Mouse (Mus musculus): ENCODE results near the gene Plagl1. TPM values are rescaled to one million over a fixed set of nuclear protein-coding genes. Genes with fewer than 3 reads are reported as not detected.

Gene Plagl1
- polyA plus RNA-seq, 1 experiment from 2014 or later = 44.1 TPM

- ATAC-seq (ENCODE audit: low FRiP score) (no peak), DNase-seq (ENCODE audit: low spot score) (no peak)
- Histone ChIP-seq H3K9ac (no peak overlapping the region), H3K36me3 (replicated peaks; ENCODE audit: control insufficient read depth, insufficient read depth) (peaks cover 1% of the 10 kb centered on the region; the same call in 1 of the 2 replicates), H3K4me1 (replicated peaks; ENCODE audit: control insufficient read depth, insufficient read depth, low read length) (peaks cover 12% of the 10 kb centered on the region), H3K27me3 (ENCODE audit: control insufficient read depth, insufficient read depth, low read length) (no peaks in the 10 kb centered on the region), H3K9me3 (ENCODE audit: control insufficient read depth, low read length) (no peaks in the 10 kb centered on the region), H3K27ac (no peak overlapping the region), H3K4me2 (replicated peaks) (no peak overlapping the region), H3K4me3 (replicated peaks; ENCODE audit: low read length) (no peak overlapping the region)
- 70% methylated on average over 2 of the region's 2 CpGs for WGBS
These were observed 111.2 kb downstream of the Plagl1 start for GRCm38 (mm10) chr10:13171461-13171860.

- WGBS = 61% methylated on average over 10 of the region's 10 CpGs
- Histone ChIP-seq H3K27me3 (ENCODE audit: control insufficient read depth, insufficient read depth, low read length) (no peaks in the 10 kb centered on the region), H3K9ac (no peak overlapping the region), H3K36me3 (replicated peaks; ENCODE audit: control insufficient read depth, insufficient read depth) (peaks cover 15% of the 10 kb centered on the region), H3K4me1 (replicated peaks; ENCODE audit: control insufficient read depth, insufficient read depth, low read length) (peaks cover 12% of the 10 kb centered on the region), H3K4me3 (replicated peaks; ENCODE audit: low read length) (no peak overlapping the region), H3K4me2 (replicated peaks) (no peak overlapping the region), H3K9me3 (ENCODE audit: control insufficient read depth, low read length) (no peaks in the 10 kb centered on the region), H3K27ac (no peak overlapping the region)
- ATAC-seq (ENCODE audit: low FRiP score) (no peak), DNase-seq (ENCODE audit: low spot score) (peak; percentile 30)
These were observed 112.5 kb downstream of the Plagl1 start for GRCm38 (mm10) chr10:13172798-13173221.

- no peak for ATAC-seq (ENCODE audit: low FRiP score)
- no peak overlapping the region for H3K27ac ChIP-seq
- H3K4me3 ChIP-seq (replicated peaks; ENCODE audit: low read length) = no peak overlapping the region
- H3K4me2 ChIP-seq (replicated peaks) = no peak overlapping the region
- no peak for DNase-seq (ENCODE audit: low spot score)
- 95% methylated on average over 7 of the region's 7 CpGs for WGBS
- H3K36me3 ChIP-seq (replicated peaks; ENCODE audit: control insufficient read depth, insufficient read depth) = peaks cover 45% of the 10 kb centered on the region
- no peak overlapping the region for H3K9ac ChIP-seq
- H3K27me3 ChIP-seq (ENCODE audit: control insufficient read depth, insufficient read depth, low read length) = no peaks in the 10 kb centered on the region
- peaks cover 6% of the 10 kb centered on the region for H3K4me1 ChIP-seq (replicated peaks; ENCODE audit: control insufficient read depth, insufficient read depth, low read length)
- H3K9me3 ChIP-seq (ENCODE audit: control insufficient read depth, low read length) = no peaks in the 10 kb centered on the region
These were observed 115.6 kb downstream of the Plagl1 start for GRCm38 (mm10) chr10:13175866-13176265.

- peaks cover 65% of the 10 kb centered on the region for H3K36me3 ChIP-seq (replicated peaks; ENCODE audit: control insufficient read depth, insufficient read depth)
- H3K9ac ChIP-seq = no peak within 1 kb of the TSS
- H3K9me3 ChIP-seq (ENCODE audit: control insufficient read depth, low read length) = no peaks in the 10 kb centered on the region
- no peaks in the 10 kb centered on the region for H3K4me1 ChIP-seq (replicated peaks; ENCODE audit: control insufficient read depth, insufficient read depth, low read length)
- no peak within 1 kb of the TSS for H3K4me3 ChIP-seq (replicated peaks; ENCODE audit: low read length)
- no peak within 1 kb of the TSS for H3K27ac ChIP-seq
- no peak within 1 kb of the TSS for H3K4me2 ChIP-seq (replicated peaks)
- ATAC-seq (ENCODE audit: low FRiP score) (no peak), DNase-seq (ENCODE audit: low spot score) (no peak)
- no peaks in the 10 kb centered on the region for H3K27me3 ChIP-seq (ENCODE audit: control insufficient read depth, insufficient read depth, low read length)
- WGBS = 61% methylated on average over 7 of the region's 7 CpGs
These were observed 117.8 kb downstream of the Plagl1 start, which contains the start of gene Zc2hc1b for GRCm38 (mm10) chr10:13177973-13178624. TSS of gene Zc2hc1b (minus strand) at chr10:13178023.

DNA sequence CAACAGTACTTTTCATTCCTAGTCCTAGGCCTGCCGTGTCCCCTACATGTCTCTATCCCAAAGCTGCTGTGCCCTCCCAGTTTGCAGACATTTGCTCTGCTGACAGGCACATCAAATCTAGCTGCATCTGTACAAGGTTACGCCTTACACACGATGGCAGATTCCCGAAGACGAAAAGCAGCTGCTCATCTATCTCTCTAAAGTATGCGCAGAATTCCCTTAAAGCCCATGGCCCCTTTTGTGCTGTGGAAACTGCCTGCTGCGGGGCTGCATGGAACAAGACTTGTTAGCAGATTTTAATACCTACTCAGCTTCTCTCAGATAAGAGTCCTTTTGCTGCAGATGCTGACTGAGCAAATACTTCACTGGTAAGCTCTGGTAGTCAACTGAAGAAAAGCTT lies 119.9 kb downstream of the Plagl1 start:
- DNase-seq (ENCODE audit: low spot score) (no peak), ATAC-seq (ENCODE audit: low FRiP score) (no peak)
- Histone ChIP-seq H3K27me3 (ENCODE audit: control insufficient read depth, insufficient read depth, low read length) (no peaks in the 10 kb centered on the region), H3K27ac (no peak overlapping the region), H3K4me2 (replicated peaks) (no peak overlapping the region), H3K9me3 (ENCODE audit: control insufficient read depth, low read length) (no peaks in the 10 kb centered on the region), H3K36me3 (replicated peaks; ENCODE audit: control insufficient read depth, insufficient read depth) (peaks cover 70% of the 10 kb centered on the region), H3K4me3 (replicated peaks; ENCODE audit: low read length) (no peak overlapping the region), H3K4me1 (replicated peaks; ENCODE audit: control insufficient read depth, insufficient read depth, low read length) (no peaks in the 10 kb centered on the region), H3K9ac (no peak overlapping the region)
- 90% methylated on average over 7 of the region's 7 CpGs for WGBS

Other genes with a start within 250 kb of the Plagl1 start
- gene Utrn, start 191.1 kb upstream of the Plagl1 start, polyA plus RNA-seq (2014; fragmentation: Nextera tagmentation; extraction: Ambion mirVana) = 25.0 and 28.2 TPM in 2 replicates
- gene Stx11, start 96.2 kb upstream of the Plagl1 start, polyA plus RNA-seq (2014; fragmentation: Nextera tagmentation; extraction: Ambion mirVana) = 2.0 and 3.7 TPM in 2 replicates
- 25.9 and 28.1 TPM in 2 replicates for gene Sf3b5, start 55.2 kb upstream of the Plagl1 start, polyA plus RNA-seq (2014; fragmentation: Nextera tagmentation; extraction: Ambion mirVana)
- gene Zc2hc1b, start 117.5 kb downstream of the Plagl1 start, polyA plus RNA-seq (2014; fragmentation: Nextera tagmentation; extraction: Ambion mirVana) = not detected in 2 replicates
- gene Ltv1, start 132.7 kb downstream of the Plagl1 start, polyA plus RNA-seq (2014; fragmentation: Nextera tagmentation; extraction: Ambion mirVana) = 30.5 and 34.9 TPM in 2 replicates

Measured in hindbrain, embryonic 14.5 days (tissue).